Mouse (Mus musculus) testis, adult 2 months (tissue): ENCODE data around the gene Kcnk6. TPM values are rescaled to one million over a fixed set of nuclear protein-coding genes. Genes with fewer than 3 reads are reported as not detected.
"Not testable (repeated sequence)": the region's sequence is repeated elsewhere in the genome, so short reads cannot be mapped to it uniquely, and the experiment has no call there.

Source experiments
- H3K27ac ChIP-seq: fragments of 200-500 bp; 2 replicates; pipeline ENCODE4 v1.5.1; 2012; ENCODE audit warnings: low read depth, low read length; ENCODE audit not compliant: control insufficient read depth, insufficient read depth
- H3K27me3 ChIP-seq: fragments of 200-500 bp; 2 replicates; pipeline ENCODE4 v1.6.1; 2012; ENCODE audit warnings: mild to moderate bottlenecking, low read length, moderate library complexity; ENCODE audit not compliant: control insufficient read depth, insufficient read depth
- H3K36me3 ChIP-seq: fragments of 200-500 bp; 2 replicates; pipeline ENCODE4 v1.6.1; 2012; ENCODE audit warnings: mild to moderate bottlenecking, low read length; ENCODE audit not compliant: control insufficient read depth, insufficient read depth
- H3K4me1 ChIP-seq: fragments of 200-500 bp; 2 replicates; pipeline ENCODE4 v1.6.1; 2012; ENCODE audit warnings: low read length; ENCODE audit not compliant: control insufficient read depth, insufficient read depth
- H3K4me3 ChIP-seq: fragments of 200-500 bp; 2 replicates; pipeline ENCODE4 v1.5.1; 2012; ENCODE audit warnings: low read depth, mild to moderate bottlenecking, low read length, moderate library complexity, mixed read lengths; ENCODE audit not compliant: control insufficient read depth
- CTCF ChIP-seq: fragments of 200-500 bp; IDR thresholded peaks from 2 replicates; pipeline ENCODE4 v1.5.1; 2012; ENCODE audit warnings: low read depth, mild to moderate bottlenecking, inconsistent platforms, low read length, moderate library complexity; ENCODE audit not compliant: control insufficient read depth, insufficient read depth, insufficient replicate concordance
- POLR2A ChIP-seq: fragments of 200-500 bp; IDR thresholded peaks from 2 replicates; pipeline ENCODE4 v1.6.1; 2012; ENCODE audit warnings: low read depth, mild to moderate bottlenecking, inconsistent platforms, low read length, moderate library complexity; ENCODE audit not compliant: control insufficient read depth
- polyA plus RNA-seq: library from polyadenylated mRNA; depleted of rRNA; stranded (reverse); fragments of >200 nt; gene quantifications from 2 replicates; pipeline ENCODE4 v1.2.3, GENCODE M21; 2012

Gene Kcnk6
- polyA plus RNA-seq, 1 experiment: 5.8 TPM

DNA sequence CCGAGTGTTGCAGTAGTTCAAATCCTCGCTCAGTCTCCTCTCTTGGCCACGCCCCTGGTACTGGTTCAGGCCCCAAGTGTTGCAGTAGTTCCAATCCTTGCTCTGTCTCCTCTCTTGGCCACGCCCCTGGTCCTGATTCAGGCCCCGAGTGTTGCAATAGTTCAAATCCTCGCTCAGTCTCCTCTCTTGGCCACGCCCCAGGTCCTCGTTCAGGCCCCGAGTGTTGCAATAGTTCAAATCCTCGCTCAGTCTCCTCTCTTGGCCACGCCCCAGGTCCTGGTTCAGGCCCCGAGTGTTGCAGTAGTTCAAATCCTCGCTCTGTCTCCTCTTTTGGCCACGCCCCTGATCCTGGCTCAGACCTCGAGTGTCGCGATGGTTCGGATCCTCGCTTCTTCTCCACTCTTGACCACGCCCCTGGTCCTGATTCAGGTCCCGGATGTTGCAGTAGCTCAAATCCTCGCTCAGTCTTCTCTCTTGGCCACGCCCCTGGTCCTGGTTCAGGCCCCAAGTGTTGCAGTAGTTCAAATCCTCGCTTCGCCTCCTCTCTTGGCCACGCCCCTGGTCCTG lies 20.0 kb downstream of the Kcnk6 start:
- no peaks in the 10 kb centered on the region for H3K36me3 ChIP-seq
- H3K4me3 ChIP-seq: peak overlapping the region; percentile 93
- peak overlapping the region; percentile 96 for H3K27ac ChIP-seq
- TF ChIP-seq POLR2A (no peak; the same call in 1 of the 2 replicates), CTCF (no peak)
- peaks cover 17% of the 10 kb centered on the region for H3K4me1 ChIP-seq
- H3K27me3 ChIP-seq: no peaks in the 10 kb centered on the region

DNA sequence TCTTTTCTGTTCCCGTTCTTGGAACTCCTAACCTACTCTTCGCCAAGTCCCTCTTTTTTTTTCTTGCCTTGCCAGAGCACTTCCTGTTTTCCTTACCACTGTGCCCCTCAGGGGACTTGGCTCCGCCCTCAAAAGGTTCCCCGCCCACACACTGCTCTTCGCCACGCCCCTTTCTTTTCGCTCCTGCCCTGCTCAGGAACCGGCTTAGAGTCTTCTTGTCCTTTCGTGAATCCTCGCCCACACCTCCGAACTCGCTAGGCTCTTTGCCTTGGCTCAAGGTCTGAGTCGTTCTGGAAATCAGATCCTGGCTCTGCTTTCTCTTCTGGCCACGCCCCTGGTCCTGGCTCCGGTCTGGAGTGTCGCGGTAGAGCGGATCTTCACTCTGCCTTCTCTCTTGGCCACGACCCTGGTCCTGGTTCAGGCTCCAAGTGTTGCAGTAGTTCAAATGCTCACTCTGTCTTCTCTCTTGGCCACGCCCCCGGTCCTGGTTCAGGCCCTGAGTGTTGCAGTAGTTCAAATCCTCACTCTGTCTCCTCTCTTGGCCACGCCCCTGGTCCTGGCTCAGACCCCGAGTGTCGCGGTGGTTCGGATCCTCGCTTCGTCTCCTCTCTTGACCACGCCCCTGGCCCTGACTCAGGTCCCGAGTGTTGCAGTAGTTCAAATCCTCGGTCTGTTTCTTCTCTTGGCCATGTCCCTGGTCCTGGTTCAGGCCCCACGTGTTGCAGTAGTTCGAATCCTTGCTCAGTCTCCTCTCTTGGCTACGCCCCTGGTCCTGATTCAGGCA lies 20.7 kb downstream of the Kcnk6 start:
- H3K4me3 ChIP-seq: peak overlapping the region; percentile 93
- no peaks in the 10 kb centered on the region for H3K27me3 ChIP-seq
- no peaks in the 10 kb centered on the region for H3K36me3 ChIP-seq
- H3K4me1 ChIP-seq: peaks cover 17% of the 10 kb centered on the region
- peak overlapping the region; percentile 74 for H3K27ac ChIP-seq
- TF ChIP-seq CTCF (no peak), POLR2A (0 out of 2 replicates have a peak, but pooled peaks have one; percentile 28)

DNA sequence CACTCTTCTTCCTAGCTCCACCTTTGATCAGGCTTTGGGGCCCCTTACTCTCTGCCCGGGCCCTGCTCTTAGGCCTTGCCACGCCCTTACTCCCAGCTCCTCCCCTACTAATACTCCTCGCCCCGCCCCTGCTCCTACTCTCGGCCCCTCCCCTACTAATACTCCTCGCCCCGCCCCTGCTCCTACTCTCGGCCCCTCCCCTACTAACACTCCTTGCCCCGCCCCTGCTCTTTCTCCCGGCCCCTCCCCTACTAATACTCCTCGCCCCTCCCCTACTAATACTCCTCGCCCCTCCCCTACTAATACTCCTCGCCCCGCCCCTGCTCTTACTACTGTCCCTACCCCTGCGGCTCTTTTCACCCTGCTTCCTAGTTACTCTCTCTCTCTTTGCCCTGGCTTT lies 21.3 kb downstream of the Kcnk6 start:
- not testable (repeated sequence) for H3K36me3 ChIP-seq, H3K27me3 ChIP-seq
- Histone ChIP-seq H3K4me1 (peaks cover 17% of the 10 kb centered on the region), H3K27ac (peak overlapping the region; percentile 74; the same call in 1 of the 2 replicates), H3K4me3 (peak overlapping the region; percentile 93)

DNA sequence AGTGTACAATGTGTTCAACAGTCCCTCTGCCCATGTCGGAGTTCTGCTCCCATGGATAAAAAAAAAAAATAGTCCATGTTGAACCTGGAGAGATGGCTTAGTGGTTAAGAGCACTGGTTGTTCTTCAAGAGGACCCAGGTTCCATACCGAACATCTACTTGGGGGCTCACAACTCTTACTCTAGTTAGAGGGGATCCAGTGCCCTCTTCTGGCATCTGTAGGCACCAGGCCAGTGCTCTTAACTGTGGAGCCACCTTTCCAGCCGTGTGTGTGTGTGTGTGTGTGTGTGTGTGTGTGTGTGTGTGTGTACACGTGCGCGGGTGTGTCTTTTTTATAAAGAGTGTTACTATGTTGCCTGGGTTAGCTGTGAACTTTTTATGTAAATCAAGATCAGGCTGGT lies 29.7 kb downstream of the Kcnk6 start:
- Histone ChIP-seq H3K27ac (no peak overlapping the region), H3K4me1 (no peaks in the 10 kb centered on the region), H3K27me3 (no peaks in the 10 kb centered on the region), H3K4me3 (no peak overlapping the region), H3K36me3 (no peaks in the 10 kb centered on the region)
- TF ChIP-seq POLR2A: no peak
- TF ChIP-seq CTCF: no peak

DNA sequence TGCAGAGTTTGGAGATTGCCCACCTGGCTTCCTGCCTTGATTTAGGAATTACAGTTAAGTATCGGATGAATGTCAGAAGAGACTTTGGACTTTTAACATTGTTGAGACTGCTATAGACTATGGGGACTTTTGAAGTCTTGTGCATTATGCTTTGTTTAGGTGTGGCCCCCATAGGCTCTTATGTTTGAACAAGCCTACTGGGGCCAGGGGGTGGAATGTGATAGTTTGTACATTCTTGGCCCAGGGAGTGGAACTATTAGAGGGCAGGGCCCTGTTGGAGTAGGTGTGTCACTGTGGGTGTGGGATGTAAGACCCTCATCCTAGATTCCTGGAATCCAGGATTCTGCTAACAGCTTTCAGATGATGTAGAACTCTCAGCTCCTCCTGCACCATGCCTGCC lies 38.1 kb downstream of the Kcnk6 start:
- H3K4me3 ChIP-seq, H3K27me3 ChIP-seq, H3K36me3 ChIP-seq, H3K4me1 ChIP-seq, H3K27ac ChIP-seq: not testable (repeated sequence)

DNA sequence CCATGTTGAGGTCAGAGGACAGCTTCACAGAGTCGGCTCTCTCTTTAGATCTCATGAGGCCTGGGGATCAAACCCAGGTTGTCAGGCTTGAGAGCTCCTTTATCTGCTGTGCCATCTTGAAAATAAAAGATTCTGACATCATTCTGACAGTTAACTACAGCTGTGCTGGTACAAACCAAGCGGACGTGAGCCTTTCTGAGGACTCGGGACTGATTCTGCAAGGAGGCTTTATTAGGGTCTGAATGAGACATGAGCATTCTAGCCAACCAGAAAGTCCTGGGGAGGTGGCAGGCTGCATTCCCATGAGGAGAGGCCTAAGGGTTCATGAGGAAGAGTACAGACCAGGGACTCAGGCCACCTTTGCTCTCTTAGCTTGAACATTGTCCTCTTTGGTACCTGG lies 51.0 kb downstream of the Kcnk6 start:
- not testable (repeated sequence) for H3K27me3 ChIP-seq, H3K4me1 ChIP-seq, H3K36me3 ChIP-seq, H3K27ac ChIP-seq
- peak overlapping the region; percentile 100 for H3K4me3 ChIP-seq

DNA sequence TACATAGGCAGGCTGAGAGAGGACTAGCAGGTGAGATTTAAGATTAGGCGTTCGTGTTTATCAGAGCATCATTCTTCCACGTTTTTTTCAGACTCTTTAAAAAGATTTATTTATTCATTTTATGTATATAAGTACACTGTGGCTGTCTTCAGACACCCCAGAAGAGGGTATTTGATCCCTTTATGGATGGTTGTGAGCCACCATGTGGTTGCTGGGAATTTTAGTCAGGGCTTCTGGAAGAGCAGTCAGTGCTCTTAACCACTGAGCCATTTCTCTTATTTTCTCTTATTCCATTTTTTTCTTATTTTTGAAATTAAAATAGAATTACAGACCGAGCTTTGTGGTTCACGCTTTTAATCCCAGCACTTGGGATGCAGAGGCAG lies 51.5 kb downstream of the Kcnk6 start:
- H3K27ac ChIP-seq: peak overlapping the region; percentile 99
- no peak for TF ChIP-seq CTCF
- H3K36me3 ChIP-seq: no peaks in the 10 kb centered on the region; the same call in none of the 2 replicates
- peaks cover 7% of the 10 kb centered on the region for H3K4me1 ChIP-seq
- H3K27me3 ChIP-seq: no peaks in the 10 kb centered on the region
- peak overlapping the region; percentile 100 for H3K4me3 ChIP-seq
